Mouse (Mus musculus): Measurements from ENCODE around the gene Tll2. TPM values are rescaled to one million over a fixed set of nuclear protein-coding genes. Genes with fewer than 3 reads are reported as not detected.

The Tll2 gene
- total RNA-seq, 1 experiment from 2014 or later = not detected

DNA sequence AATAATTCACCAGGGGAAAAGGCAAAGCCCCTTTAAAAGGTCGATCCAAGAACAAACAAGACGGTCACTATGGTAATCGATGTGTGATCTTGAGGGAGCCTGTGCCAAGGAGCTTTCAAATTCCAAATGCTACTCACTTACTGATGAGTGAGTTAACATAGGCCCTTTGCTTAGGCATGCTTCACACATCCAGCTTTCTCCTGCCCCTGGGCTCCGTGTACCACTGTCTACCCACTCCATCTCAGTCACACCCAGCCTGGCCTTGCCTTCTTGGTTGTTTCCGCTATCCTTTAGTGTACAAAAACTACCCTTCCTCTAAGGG lies 40.8 kb downstream of the Tll2 start:
- no peak for ATAC-seq (replicated peaks in 1 of 2; ENCODE audit: insufficient read depth in 1 of 2, low FRiP score in 2 of 2, low TSS enrichment in 1 of 2, low read depth in 1 of 2, poor library complexity in 2 of 2, severe bottlenecking in 2 of 2)

DNA sequence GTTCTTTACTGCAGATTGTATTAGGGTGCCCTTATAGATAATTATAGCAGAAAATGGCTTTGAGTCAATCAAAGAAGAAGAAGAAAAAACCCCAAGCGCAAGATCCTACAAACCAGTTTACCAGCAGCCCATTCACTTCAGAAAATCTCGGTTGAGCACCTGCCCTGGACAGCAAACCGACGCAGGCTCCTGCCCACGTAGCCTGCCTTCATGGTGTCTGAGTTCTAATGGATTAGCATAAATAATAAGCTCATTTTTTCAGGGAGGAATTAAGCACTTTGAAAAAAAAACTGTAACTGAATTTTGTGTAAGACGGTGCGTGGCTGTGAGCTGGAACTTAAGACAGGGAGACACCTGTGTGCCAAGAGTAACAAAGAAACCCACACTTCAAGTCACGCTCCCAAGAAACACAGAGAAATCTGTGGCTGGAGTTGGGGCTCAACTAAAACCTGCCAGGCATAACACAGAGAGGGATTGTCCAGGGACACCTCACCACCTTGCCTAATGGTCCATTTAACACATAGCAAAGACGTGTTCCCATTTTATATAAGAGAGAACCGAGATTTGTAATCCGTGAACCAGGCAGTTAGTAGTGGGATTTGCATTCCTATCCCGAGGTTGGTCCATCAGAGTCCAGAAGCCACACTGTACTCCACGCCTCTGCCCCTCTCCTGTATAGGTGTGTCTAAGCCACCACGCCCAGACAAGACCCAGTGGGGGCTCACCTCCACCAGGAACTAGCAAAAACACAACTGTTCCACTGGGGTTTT lies 41.3 kb downstream of the Tll2 start:
- ATAC-seq (replicated peaks in 1 of 2; ENCODE audit: insufficient read depth in 1 of 2, low FRiP score in 2 of 2, low TSS enrichment in 1 of 2, low read depth in 1 of 2, poor library complexity in 2 of 2, severe bottlenecking in 2 of 2) = no peak

DNA sequence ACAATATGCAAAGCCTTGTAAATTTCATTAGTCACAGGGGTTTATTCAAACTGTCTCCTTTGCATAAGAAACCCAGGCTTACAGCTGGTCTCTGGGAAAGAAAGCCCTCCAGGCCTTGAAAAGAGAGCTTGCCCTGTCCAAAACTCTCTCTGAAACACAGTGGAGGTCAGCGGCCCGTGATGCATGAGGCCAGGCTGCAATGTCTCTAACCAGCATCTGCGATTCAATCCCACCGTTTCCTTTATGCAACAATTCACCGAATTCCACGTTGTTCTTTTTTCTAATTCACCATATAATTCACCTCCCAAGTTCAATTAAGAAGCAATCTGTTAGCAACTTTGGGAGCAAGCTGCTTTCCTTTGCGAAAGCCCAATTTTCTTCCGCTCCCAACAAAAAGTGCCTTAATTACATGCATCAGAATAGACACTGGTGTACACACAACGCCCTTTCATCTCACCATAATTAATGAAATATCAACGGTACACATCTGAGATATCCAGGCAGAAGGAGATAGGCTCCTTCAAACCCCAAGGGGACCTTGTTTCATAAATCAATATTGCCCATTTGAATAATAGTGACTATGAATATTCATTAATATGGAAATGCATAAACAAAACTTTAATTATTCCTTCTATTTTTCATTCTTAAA lies 42.1 kb downstream of the Tll2 start:
- no peak for ATAC-seq (replicated peaks in 1 of 2; ENCODE audit: insufficient read depth in 1 of 2, low FRiP score in 2 of 2, low TSS enrichment in 1 of 2, low read depth in 1 of 2, poor library complexity in 2 of 2, severe bottlenecking in 2 of 2)

- no peak for ATAC-seq (replicated peaks in 1 of 2; ENCODE audit: insufficient read depth in 1 of 2, low FRiP score in 2 of 2, low TSS enrichment in 1 of 2, low read depth in 1 of 2, poor library complexity in 2 of 2, severe bottlenecking in 2 of 2)
Observed at GRCm38 (mm10) chr19:41160388-41160787, 46.2 kb downstream of the Tll2 start.

GRCm38 (mm10) chr19:41154681-41155080 lies 52.0 kb downstream of the Tll2 start:
- no peak for ATAC-seq (replicated peaks in 1 of 2; ENCODE audit: insufficient read depth in 1 of 2, low FRiP score in 2 of 2, low TSS enrichment in 1 of 2, low read depth in 1 of 2, poor library complexity in 2 of 2, severe bottlenecking in 2 of 2)

GRCm38 (mm10) chr19:41152462-41152861 lies 54.2 kb downstream of the Tll2 start:
- ATAC-seq (replicated peaks in 1 of 2; ENCODE audit: insufficient read depth in 1 of 2, low FRiP score in 2 of 2, low TSS enrichment in 1 of 2, low read depth in 1 of 2, poor library complexity in 2 of 2, severe bottlenecking in 2 of 2) = no peak

GRCm38 (mm10) chr19:41152016-41152370 lies 54.6 kb downstream of the Tll2 start:
- ATAC-seq (replicated peaks in 1 of 2; ENCODE audit: insufficient read depth in 1 of 2, low FRiP score in 2 of 2, low TSS enrichment in 1 of 2, low read depth in 1 of 2, poor library complexity in 2 of 2, severe bottlenecking in 2 of 2) = no peak

- ATAC-seq (replicated peaks in 1 of 2; ENCODE audit: insufficient read depth in 1 of 2, low FRiP score in 2 of 2, low TSS enrichment in 1 of 2, low read depth in 1 of 2, poor library complexity in 2 of 2, severe bottlenecking in 2 of 2) = no peak
Observed at GRCm38 (mm10) chr19:41151321-41152015, 55.2 kb downstream of the Tll2 start.

- no peak for ATAC-seq (replicated peaks in 1 of 2; ENCODE audit: insufficient read depth in 1 of 2, low FRiP score in 2 of 2, low TSS enrichment in 1 of 2, low read depth in 1 of 2, poor library complexity in 2 of 2, severe bottlenecking in 2 of 2)
Observed at GRCm38 (mm10) chr19:41140961-41141360, 65.7 kb downstream of the Tll2 start.

DNA sequence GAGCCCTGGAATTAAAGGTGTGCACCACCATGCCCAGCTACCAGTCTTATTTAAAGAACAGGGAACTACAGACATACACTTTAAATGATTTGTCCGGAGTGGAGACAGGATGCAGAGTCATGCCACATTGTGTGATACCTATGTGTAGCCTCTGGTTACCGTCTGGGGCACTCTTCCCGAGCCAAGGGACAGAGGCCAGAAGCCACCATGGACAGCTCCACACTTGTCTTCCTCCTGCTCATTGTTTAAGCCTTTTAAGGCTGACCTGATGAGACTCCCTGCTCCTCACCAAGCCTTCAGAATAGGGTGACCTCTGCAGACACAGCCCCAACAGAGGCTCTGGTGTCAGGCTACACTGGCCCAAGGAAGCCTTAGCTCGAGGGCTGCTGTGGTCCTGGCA lies 67.0 kb downstream of the Tll2 start:
- ATAC-seq (replicated peaks in 1 of 2; ENCODE audit: insufficient read depth in 1 of 2, low FRiP score in 2 of 2, low TSS enrichment in 1 of 2, low read depth in 1 of 2, poor library complexity in 2 of 2, severe bottlenecking in 2 of 2) = no peak

- no peak for ATAC-seq (replicated peaks in 1 of 2; ENCODE audit: insufficient read depth in 1 of 2, low FRiP score in 2 of 2, low TSS enrichment in 1 of 2, low read depth in 1 of 2, poor library complexity in 2 of 2, severe bottlenecking in 2 of 2)
Observed at GRCm38 (mm10) chr19:41123009-41123408, 83.6 kb downstream of the Tll2 start.

DNA sequence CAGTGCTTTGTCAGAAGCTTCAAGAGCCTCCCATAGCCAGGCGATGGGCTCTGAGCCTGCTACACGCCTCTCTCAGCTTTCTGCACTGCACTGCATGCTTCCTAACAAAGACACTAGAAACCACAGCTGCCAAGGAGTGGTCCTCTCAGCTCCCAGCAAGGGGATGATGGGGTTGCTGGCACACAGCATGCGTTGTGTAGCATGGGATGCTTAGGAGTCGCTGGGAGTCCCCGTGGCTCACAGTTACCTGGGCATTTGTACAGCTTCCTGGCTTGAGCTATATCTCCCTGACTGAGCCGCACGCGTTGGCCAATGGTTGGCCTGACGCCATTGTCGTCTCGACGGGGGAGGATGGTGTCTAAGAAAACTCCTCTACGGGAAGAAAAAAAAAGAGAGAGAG lies 86.7 kb downstream of the Tll2 start:
- ATAC-seq (replicated peaks in 1 of 2; ENCODE audit: insufficient read depth in 1 of 2, low FRiP score in 2 of 2, low TSS enrichment in 1 of 2, low read depth in 1 of 2, poor library complexity in 2 of 2, severe bottlenecking in 2 of 2) = no peak

DNA sequence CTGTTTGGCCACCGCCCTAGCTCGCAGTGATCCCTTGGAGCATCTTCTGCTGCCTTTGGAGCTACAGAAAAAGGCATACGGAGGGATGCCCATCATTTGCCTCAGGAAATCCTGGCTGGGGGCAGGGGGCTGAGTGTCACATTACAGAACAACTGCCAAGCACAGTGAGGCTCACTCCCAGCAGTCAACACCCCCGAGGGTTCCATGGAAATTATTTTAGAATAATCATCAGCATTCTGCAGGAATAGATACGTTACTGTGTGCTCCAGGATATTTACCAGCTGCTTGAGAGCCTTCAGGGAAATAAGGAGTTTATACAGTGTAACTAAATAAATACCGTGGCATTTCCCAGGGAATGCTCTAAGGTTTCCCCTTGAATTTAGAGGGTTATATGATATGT lies 88.3 kb downstream of the Tll2 start:
- ATAC-seq (replicated peaks in 1 of 2; ENCODE audit: insufficient read depth in 1 of 2, low FRiP score in 2 of 2, low TSS enrichment in 1 of 2, low read depth in 1 of 2, poor library complexity in 2 of 2, severe bottlenecking in 2 of 2) = no peak

DNA sequence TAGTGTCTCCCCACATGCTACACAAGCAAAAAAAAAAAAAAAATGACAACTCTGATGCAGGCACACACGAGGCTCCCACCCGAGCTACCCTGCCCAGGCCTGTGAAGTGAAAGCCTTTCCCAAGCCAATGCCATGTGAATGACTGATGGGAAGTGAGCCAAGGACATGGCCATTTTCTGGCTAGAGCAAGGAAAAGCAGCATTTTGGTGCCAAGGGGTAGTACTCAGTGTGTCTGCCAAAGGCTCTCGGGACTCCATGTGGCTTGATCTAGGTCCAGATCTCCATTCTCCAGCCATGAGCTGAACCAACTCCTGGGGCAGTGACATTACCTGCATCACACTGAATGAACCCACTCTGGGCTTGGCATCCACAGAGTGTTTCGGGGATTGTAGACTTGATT lies 89.3 kb downstream of the Tll2 start:
- ATAC-seq (replicated peaks in 1 of 2; ENCODE audit: insufficient read depth in 1 of 2, low FRiP score in 2 of 2, low TSS enrichment in 1 of 2, low read depth in 1 of 2, poor library complexity in 2 of 2, severe bottlenecking in 2 of 2) = no peak

GRCm38 (mm10) chr19:41114611-41115010 lies 92.0 kb downstream of the Tll2 start:
- no peak for ATAC-seq (replicated peaks in 1 of 2; ENCODE audit: insufficient read depth in 1 of 2, low FRiP score in 2 of 2, low TSS enrichment in 1 of 2, low read depth in 1 of 2, poor library complexity in 2 of 2, severe bottlenecking in 2 of 2)

DNA sequence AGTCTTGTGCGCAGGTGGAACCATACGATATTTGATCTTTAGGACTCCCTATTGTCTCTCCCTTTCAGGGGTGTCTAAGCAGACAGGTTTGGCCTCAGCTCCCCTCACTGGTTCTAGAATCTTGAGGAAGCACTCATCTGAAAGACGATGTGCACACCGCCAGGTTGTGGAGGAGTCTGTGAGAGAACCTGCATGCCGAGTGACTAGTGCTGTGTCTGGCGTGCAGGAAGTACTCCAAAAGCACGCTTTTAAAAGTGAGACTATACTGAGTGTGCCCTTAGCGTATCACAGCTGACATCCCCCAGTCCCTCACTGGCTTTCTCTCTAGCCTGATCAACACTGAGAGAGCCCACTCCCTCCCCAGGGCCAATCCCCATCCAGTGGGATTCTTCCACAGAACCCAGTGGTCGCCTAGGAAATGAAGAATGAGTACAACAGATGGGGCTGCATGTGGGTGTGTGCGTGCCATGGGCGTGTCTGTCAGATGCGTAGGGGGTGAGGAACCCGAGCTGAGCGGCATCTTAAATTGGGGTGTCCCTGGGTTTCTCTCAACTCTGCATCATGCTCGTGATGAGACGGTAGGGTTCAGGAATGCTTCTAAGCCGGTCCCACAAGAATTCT lies 92.6 kb downstream of the Tll2 start:
- ATAC-seq (replicated peaks in 1 of 2; ENCODE audit: insufficient read depth in 1 of 2, low FRiP score in 2 of 2, low TSS enrichment in 1 of 2, low read depth in 1 of 2, poor library complexity in 2 of 2, severe bottlenecking in 2 of 2) = no peak

GRCm38 (mm10) chr19:41112609-41113008 lies 94.0 kb downstream of the Tll2 start:
- no peak for ATAC-seq (replicated peaks in 1 of 2; ENCODE audit: insufficient read depth in 1 of 2, low FRiP score in 2 of 2, low TSS enrichment in 1 of 2, low read depth in 1 of 2, poor library complexity in 2 of 2, severe bottlenecking in 2 of 2)

DNA sequence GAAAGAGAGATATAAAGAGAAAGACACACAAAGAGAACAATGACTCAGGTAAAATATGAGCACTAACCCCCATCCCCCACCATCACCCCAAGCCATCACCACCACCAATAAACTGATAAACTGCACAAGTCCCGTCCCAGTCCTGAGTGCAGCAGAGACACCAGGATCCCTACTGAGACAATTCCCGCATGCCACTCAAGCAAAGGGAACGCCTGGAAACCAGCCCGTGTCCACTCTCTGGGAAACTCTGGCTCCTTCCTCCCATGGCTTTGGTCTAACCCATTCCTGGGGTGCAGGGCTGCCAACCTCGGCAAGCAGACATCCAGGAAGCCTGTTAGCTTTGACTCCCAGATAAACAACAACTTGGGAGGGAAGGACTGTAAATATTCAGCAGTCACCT lies 96.6 kb downstream of the Tll2 start:
- ATAC-seq (replicated peaks in 1 of 2; ENCODE audit: insufficient read depth in 1 of 2, low FRiP score in 2 of 2, low TSS enrichment in 1 of 2, low read depth in 1 of 2, poor library complexity in 2 of 2, severe bottlenecking in 2 of 2) = no peak

Data from hematopoietic stem cell, adult 5-6 weeks (primary cell).